Mouse (Mus musculus): Measurements from ENCODE around the gene Pik3ap1. TPM values are rescaled to one million over a fixed set of nuclear protein-coding genes. Genes with fewer than 3 reads are reported as not detected.

The Pik3ap1 gene
- polyA plus RNA-seq, 1 experiment: 25.9 TPM

GRCm38 (mm10) chr19:41354287-41354951 lies 30.5 kb downstream of the Pik3ap1 start:
- H3K4me3 ChIP-seq (replicated peaks; ENCODE audit: extremely low read depth, low read depth, low read length): no peak overlapping the region
- TF ChIP-seq CTCF (IDR thresholded peaks at IDR 0.05; ENCODE audit: insufficient read depth, low read length) (no peak), POLR2A (IDR thresholded peaks at IDR 0.05; ENCODE audit: borderline replicate concordance, extremely low read depth, low read depth, low read length) (no peak)
- WGBS: 72% methylated on average over 17 of the region's 17 CpGs
- DNase-seq: no peak
- no peaks in the 10 kb centered on the region for H3K4me1 ChIP-seq (ENCODE audit: control insufficient read depth, insufficient read depth, low read length)

- H3K4me1 ChIP-seq (ENCODE audit: control insufficient read depth, insufficient read depth, low read length): no peaks in the 10 kb centered on the region
- WGBS: 79% methylated on average over 3 of the region's 3 CpGs
- H3K4me3 ChIP-seq (replicated peaks; ENCODE audit: extremely low read depth, low read depth, low read length): no peak overlapping the region
- no peak for DNase-seq
- no peak for TF ChIP-seq POLR2A (IDR thresholded peaks at IDR 0.05; ENCODE audit: borderline replicate concordance, extremely low read depth, low read depth, low read length)
- TF ChIP-seq CTCF (IDR thresholded peaks at IDR 0.05; ENCODE audit: insufficient read depth, low read length): no peak
These were observed 35.3 kb downstream of the Pik3ap1 start for GRCm38 (mm10) chr19:41349624-41350023.

- 76% methylated on average over 3 of the region's 3 CpGs for WGBS
- Histone ChIP-seq H3K4me3 (replicated peaks; ENCODE audit: extremely low read depth, low read depth, low read length) (no peak overlapping the region), H3K4me1 (ENCODE audit: control insufficient read depth, insufficient read depth, low read length) (no peaks in the 10 kb centered on the region)
- DNase-seq: no peak
- TF ChIP-seq CTCF (IDR thresholded peaks at IDR 0.05; ENCODE audit: insufficient read depth, low read length) (no peak), POLR2A (IDR thresholded peaks at IDR 0.05; ENCODE audit: borderline replicate concordance, extremely low read depth, low read depth, low read length) (no peak)
These were observed 36.7 kb downstream of the Pik3ap1 start for GRCm38 (mm10) chr19:41348161-41348560.

DNA sequence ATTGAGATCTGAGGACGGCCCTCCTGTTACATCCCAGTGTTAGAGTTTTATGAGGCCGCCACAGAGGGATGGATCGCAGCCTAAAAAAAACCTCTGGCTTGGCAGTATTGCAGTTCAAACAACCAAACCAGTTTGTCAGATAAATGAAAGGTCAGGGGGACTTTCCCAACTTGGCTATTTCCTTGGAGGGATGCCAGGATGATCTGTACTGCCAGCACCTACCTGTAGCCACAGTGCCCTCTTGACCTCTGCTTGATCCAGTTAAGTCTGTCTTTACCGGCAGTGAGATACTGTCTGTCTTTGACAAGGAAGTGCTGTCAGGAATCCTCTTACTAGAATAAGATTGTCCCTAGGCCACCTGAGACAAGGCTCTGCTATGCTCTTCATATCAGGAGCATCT lies 37.6 kb downstream of the Pik3ap1 start:
- WGBS: 63% methylated on average over 4 of the region's 4 CpGs
- Histone ChIP-seq H3K4me3 (replicated peaks; ENCODE audit: extremely low read depth, low read depth, low read length) (no peak overlapping the region), H3K4me1 (ENCODE audit: control insufficient read depth, insufficient read depth, low read length) (peaks cover 3% of the 10 kb centered on the region; the same call in 1 of the 2 replicates)
- DNase-seq: no peak
- no peak for TF ChIP-seq CTCF (IDR thresholded peaks at IDR 0.05; ENCODE audit: insufficient read depth, low read length)
- no peak for TF ChIP-seq POLR2A (IDR thresholded peaks at IDR 0.05; ENCODE audit: borderline replicate concordance, extremely low read depth, low read depth, low read length)

GRCm38 (mm10) chr19:41346099-41346850 lies 38.6 kb downstream of the Pik3ap1 start:
- Histone ChIP-seq H3K4me1 (ENCODE audit: control insufficient read depth, insufficient read depth, low read length) (peaks cover 3% of the 10 kb centered on the region; the same call in 1 of the 2 replicates), H3K4me3 (replicated peaks; ENCODE audit: extremely low read depth, low read depth, low read length) (no peak overlapping the region)
- WGBS: 73% methylated on average over 11 of the region's 11 CpGs
- TF ChIP-seq POLR2A (IDR thresholded peaks at IDR 0.05; ENCODE audit: borderline replicate concordance, extremely low read depth, low read depth, low read length) (no peak), CTCF (IDR thresholded peaks at IDR 0.05; ENCODE audit: insufficient read depth, low read length) (no peak)
- DNase-seq: no peak

- H3K4me3 ChIP-seq (replicated peaks; ENCODE audit: extremely low read depth, low read depth, low read length): peak overlapping the region; percentile 37
- 21% methylated on average over 11 of the region's 11 CpGs for WGBS
- no peak for TF ChIP-seq CTCF (IDR thresholded peaks at IDR 0.05; ENCODE audit: insufficient read depth, low read length)
- no peak for TF ChIP-seq POLR2A (IDR thresholded peaks at IDR 0.05; ENCODE audit: borderline replicate concordance, extremely low read depth, low read depth, low read length)
- peaks cover 3% of the 10 kb centered on the region; the same call in 1 of the 2 replicates for H3K4me1 ChIP-seq (ENCODE audit: control insufficient read depth, insufficient read depth, low read length)
- DNase-seq: peak; percentile 31
These were observed 39.7 kb downstream of the Pik3ap1 start for GRCm38 (mm10) chr19:41345028-41345741.

DNA sequence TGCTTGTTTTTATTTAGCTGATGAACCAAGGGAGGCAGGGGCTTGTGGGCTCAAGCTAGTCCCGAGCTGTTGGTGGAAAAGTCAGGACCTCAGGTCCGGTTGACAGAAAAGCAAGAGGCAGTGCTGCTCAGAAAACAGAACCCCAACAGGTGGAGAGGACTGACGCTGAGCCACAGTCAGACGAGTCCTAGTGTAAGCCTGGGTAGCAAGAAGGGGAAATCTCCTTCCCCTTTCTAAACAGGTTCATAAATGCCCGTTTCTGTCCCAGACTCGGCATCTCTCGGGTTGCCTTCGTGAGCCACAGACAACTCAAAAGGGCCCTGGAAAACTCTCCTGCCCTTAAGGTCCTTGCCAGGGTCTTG lies 40.3 kb downstream of the Pik3ap1 start:
- Histone ChIP-seq H3K4me1 (ENCODE audit: control insufficient read depth, insufficient read depth, low read length) (peaks cover 3% of the 10 kb centered on the region; the same call in 1 of the 2 replicates), H3K4me3 (replicated peaks; ENCODE audit: extremely low read depth, low read depth, low read length) (no peak overlapping the region)
- TF ChIP-seq POLR2A (IDR thresholded peaks at IDR 0.05; ENCODE audit: borderline replicate concordance, extremely low read depth, low read depth, low read length): no peak
- TF ChIP-seq CTCF (IDR thresholded peaks at IDR 0.05; ENCODE audit: insufficient read depth, low read length): no peak
- 50% methylated on average over 8 of the region's 8 CpGs for WGBS
- DNase-seq: no peak

DNA sequence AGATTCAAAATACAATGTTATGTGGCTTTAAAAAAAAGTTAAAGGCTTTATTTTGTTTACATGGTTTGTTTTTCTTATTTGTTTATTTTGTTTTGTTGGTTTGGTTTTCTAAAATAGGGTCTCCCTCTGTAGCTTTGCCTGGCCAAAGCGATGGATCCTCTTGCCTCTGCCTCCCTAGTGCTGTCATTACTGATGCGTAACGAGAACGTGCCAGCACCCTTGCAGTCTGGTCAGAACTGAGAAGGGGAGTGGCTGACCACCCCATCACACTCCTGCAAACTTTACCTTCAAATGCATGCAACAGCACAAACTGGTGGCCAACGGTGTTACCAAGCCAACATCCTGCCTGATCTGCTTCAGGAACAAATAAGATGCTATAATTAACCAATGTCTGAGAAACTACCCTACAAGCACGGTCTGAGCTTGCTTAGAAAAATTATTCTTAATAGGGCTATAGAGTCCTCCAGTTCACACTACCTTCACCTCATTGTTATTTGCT lies 42.3 kb downstream of the Pik3ap1 start:
- 66% methylated on average over 6 of the region's 6 CpGs for WGBS
- Histone ChIP-seq H3K4me1 (ENCODE audit: control insufficient read depth, insufficient read depth, low read length) (peaks cover 5% of the 10 kb centered on the region; the same call in 1 of the 2 replicates), H3K4me3 (replicated peaks; ENCODE audit: extremely low read depth, low read depth, low read length) (no peak overlapping the region)
- TF ChIP-seq POLR2A (IDR thresholded peaks at IDR 0.05; ENCODE audit: borderline replicate concordance, extremely low read depth, low read depth, low read length): no peak
- no peak for DNase-seq

- H3K4me1 ChIP-seq (ENCODE audit: control insufficient read depth, insufficient read depth, low read length): peaks cover 5% of the 10 kb centered on the region; the same call in 1 of the 2 replicates
- H3K4me3 ChIP-seq (replicated peaks; ENCODE audit: extremely low read depth, low read depth, low read length): no peak overlapping the region
- TF ChIP-seq CTCF (IDR thresholded peaks at IDR 0.05; ENCODE audit: insufficient read depth, low read length) (no peak), POLR2A (IDR thresholded peaks at IDR 0.05; ENCODE audit: borderline replicate concordance, extremely low read depth, low read depth, low read length) (no peak)
- no peak for DNase-seq
- 55% methylated on average over 5 of the region's 5 CpGs for WGBS
These were observed 43.2 kb downstream of the Pik3ap1 start for GRCm38 (mm10) chr19:41341677-41342076.
